Mouse (Mus musculus) urinary bladder, adult 2 months (tissue): ENCODE results near the gene Tnnt1. TPM values are rescaled to one million over a fixed set of nuclear protein-coding genes. Genes with fewer than 3 reads are reported as not detected.
"Not testable (repeated sequence)": the region's sequence is repeated elsewhere in the genome, so short reads cannot be mapped to it uniquely, and the experiment has no call there.

Experiments used
- DNase-seq: peaks from one replicate; pipeline ENCODE4 v3.0.0; 2022; ENCODE audit warnings: low spot score
- polyA plus RNA-seq: library from polyadenylated mRNA; depleted of rRNA; stranded (reverse); fragments of >200 nt; gene quantifications from 2 replicates; pipeline ENCODE4 v1.2.3, GENCODE M21; 2012; rRNA removed

Tnnt1 gene
- 7.5 and 8.8 TPM in 2 replicates for polyA plus RNA-seq

GRCm38 (mm10) chr7:4516332-4517050 is at the start of gene Tnnt1:
Gene Tnnt1, minus strand, starts transcription at chr7:4516382.
- no peak for DNase-seq

- no peak for DNase-seq
Measured at GRCm38 (mm10) chr7:4562660-4563059, 46.5 kb upstream of the Tnnt1 start.

GRCm38 (mm10) chr7:4557167-4557560 is 41.0 kb upstream of the Tnnt1 start:
- DNase-seq = no peak

GRCm38 (mm10) chr7:4556256-4557166 is 40.3 kb upstream of the Tnnt1 start:
- DNase-seq = peak; percentile 47

- no peak for DNase-seq
Measured at GRCm38 (mm10) chr7:4547221-4547641, 31.0 kb upstream of the Tnnt1 start, which contains the start of gene Syt5. Gene Syt5, minus strand, starts transcription at chr7:4547541.

GRCm38 (mm10) chr7:4546591-4547131 is 30.5 kb upstream of the Tnnt1 start:
- DNase-seq = no peak

- DNase-seq = no peak
Measured at GRCm38 (mm10) chr7:4546050-4546449, 29.9 kb upstream of the Tnnt1 start.

- DNase-seq = no peak
Measured at GRCm38 (mm10) chr7:4542013-4542412, 25.8 kb upstream of the Tnnt1 start.

GRCm38 (mm10) chr7:4541344-4541743 is 25.2 kb upstream of the Tnnt1 start:
- no peak for DNase-seq

- DNase-seq = no peak
Measured at GRCm38 (mm10) chr7:4539019-4539418, 22.8 kb upstream of the Tnnt1 start.

GRCm38 (mm10) chr7:4537181-4537580 is 21.0 kb upstream of the Tnnt1 start:
- no peak for DNase-seq

- DNase-seq = no peak
Measured at GRCm38 (mm10) chr7:4536369-4536768, 20.2 kb upstream of the Tnnt1 start.

GRCm38 (mm10) chr7:4532005-4532729 is 16.0 kb upstream of the Tnnt1 start, which contains the start of gene Dnaaf3:
Gene Dnaaf3, minus strand, starts transcription at chr7:4532453.
- DNase-seq = no peak

GRCm38 (mm10) chr7:4530166-4530565 is 14.0 kb upstream of the Tnnt1 start:
- not testable (repeated sequence) for DNase-seq

GRCm38 (mm10) chr7:4527302-4527689 is 11.1 kb upstream of the Tnnt1 start:
- DNase-seq = no peak

GRCm38 (mm10) chr7:4526341-4527301 is 10.4 kb upstream of the Tnnt1 start:
- peak; percentile 38 for DNase-seq

GRCm38 (mm10) chr7:4524212-4524922 is 8.2 kb upstream of the Tnnt1 start, which contains the start of gene Tnni3:
Gene Tnni3, minus strand, starts transcription at chr7:4524229.
- not testable (repeated sequence) for DNase-seq

GRCm38 (mm10) chr7:4523205-4524130 is 7.3 kb upstream of the Tnnt1 start:
- no peak for DNase-seq

GRCm38 (mm10) chr7:4522292-4522691 is 6.1 kb upstream of the Tnnt1 start:
- DNase-seq = no peak
